Mouse (Mus musculus) cerebellum, adult 2 months (tissue): ENCODE data around the gene Stard13. TPM values are rescaled to one million over a fixed set of nuclear protein-coding genes. Genes with fewer than 3 reads are reported as not detected.

ENCODE experiments used
- DNase-seq, 2 experiments: peaks; one replicate each; pipeline ENCODE4 v3.0.0; 2021
- H3K27ac ChIP-seq: fragments of 200-500 bp; 2 replicates; pipeline ENCODE4 v1.5.1; 2012; ENCODE audit warnings: low read length, control low read depth, inconsistent platforms; ENCODE audit not compliant: insufficient read depth
- H3K27me3 ChIP-seq: fragments of 200-500 bp; 2 replicates; pipeline ENCODE4 v1.6.1; 2012; ENCODE audit warnings: inconsistent platforms, mild to moderate bottlenecking, low read length, moderate library complexity; ENCODE audit not compliant: control insufficient read depth, insufficient read depth
- H3K4me1 ChIP-seq: fragments of 200-500 bp; 2 replicates; pipeline ENCODE4 v1.6.1; 2011; ENCODE audit warnings: low read length; ENCODE audit not compliant: control insufficient read depth, insufficient read depth
- H3K4me3 ChIP-seq: fragments of 200-500 bp; replicated peaks from 2 replicates; pipeline ENCODE3; 2011; ENCODE audit warnings: mild to moderate bottlenecking, low read depth, low read length, control low read depth; ENCODE audit not compliant: insufficient read depth
- CTCF ChIP-seq: fragments of 200-500 bp; IDR thresholded peaks from 2 replicates; pipeline ENCODE4 v1.5.1; 2011; ENCODE audit warnings: low read depth, mild to moderate bottlenecking, control low read depth, low read length, moderate library complexity, borderline replicate concordance; ENCODE audit not compliant: insufficient read depth
- POLR2A ChIP-seq: fragments of 200-500 bp; IDR thresholded peaks from 2 replicates; pipeline ENCODE4 v1.6.1; 2011; ENCODE audit warnings: low read length, control low read depth, borderline replicate concordance; ENCODE audit not compliant: insufficient read depth
- WGBS: fragments of 180-500 bp; shearing (Covaris S2); methylation state at CpG from one replicate; pipeline ENCODE4 v1.1.7; 2018; 5-methylcytosine and 5-hydroxymethylcytosine counted together
- polyA plus RNA-seq: library from polyadenylated mRNA; depleted of rRNA; stranded (reverse); fragments of >200 nt; gene quantifications from 2 replicates; pipeline ENCODE4 v1.2.3, GENCODE M21; 2012

Stard13 gene
- polyA plus RNA-seq, 1 experiment: 9.8 TPM

DNA sequence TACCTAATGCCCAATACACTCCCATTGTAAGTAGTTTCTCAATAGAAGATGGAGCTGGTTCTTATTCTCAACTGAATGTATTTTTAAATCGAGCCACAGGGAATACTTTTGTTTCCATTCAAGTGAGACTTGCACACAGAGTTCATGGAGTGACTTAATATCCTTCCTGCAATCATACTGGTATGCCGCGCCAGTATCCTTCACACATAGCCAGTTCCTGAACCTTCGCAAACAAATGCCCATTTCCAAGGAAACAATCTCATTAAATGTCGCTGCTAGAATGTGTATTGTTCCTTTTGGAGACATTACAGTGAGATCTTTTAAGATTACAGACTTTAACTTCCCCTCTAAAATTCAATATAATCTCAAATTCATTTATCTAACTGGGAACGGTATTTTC lies 45.0 kb downstream of the Stard13 start:
- WGBS: 82% methylated on average over 6 of the region's 6 CpGs
- no peaks in the 10 kb centered on the region; the same call in 1 of the 2 replicates for H3K27me3 ChIP-seq
- no peak overlapping the region for H3K27ac ChIP-seq
- no peak overlapping the region for H3K4me3 ChIP-seq
- H3K4me1 ChIP-seq: no peaks in the 10 kb centered on the region
- DNase-seq: no peak
- no peak for TF ChIP-seq CTCF
- no peak for TF ChIP-seq POLR2A

- WGBS: 84% methylated on average over 11 of the region's 11 CpGs
- no peaks in the 10 kb centered on the region; the same call in 1 of the 2 replicates for H3K27me3 ChIP-seq
- H3K27ac ChIP-seq: no peak overlapping the region
- H3K4me3 ChIP-seq: no peak overlapping the region
- no peaks in the 10 kb centered on the region for H3K4me1 ChIP-seq
- TF ChIP-seq CTCF (no peak), POLR2A (no peak)
- DNase-seq: peak in 1 of 2 experiments; percentile 4
Observed at GRCm38 (mm10) chr5:151187336-151187735, 46.3 kb downstream of the Stard13 start.

DNA sequence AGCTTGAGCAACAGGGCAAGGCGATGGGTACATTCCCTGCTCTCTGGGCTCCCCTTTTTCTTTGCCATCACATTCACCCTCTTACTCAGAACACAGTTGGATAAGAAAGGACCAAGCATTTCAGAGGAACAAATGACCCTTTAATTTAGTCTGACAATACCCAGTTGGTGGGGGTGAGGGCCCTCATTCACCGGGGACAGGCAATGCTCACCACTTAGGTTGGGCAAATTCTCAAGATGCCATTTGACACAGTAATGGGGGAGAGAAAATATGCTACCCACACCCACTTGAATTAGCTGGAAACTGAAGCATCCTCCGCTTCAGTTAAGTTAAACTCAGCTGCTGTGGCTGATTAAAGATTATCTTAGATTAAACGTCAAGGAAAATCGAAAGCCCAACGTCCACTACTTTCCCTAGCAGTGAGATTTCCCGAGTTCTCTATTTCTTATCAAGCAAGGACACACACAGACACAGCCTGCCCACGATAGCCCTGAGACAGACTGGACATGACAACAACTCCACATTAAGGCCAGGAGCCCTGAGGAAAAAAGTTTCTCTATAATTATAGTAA lies 48.3 kb downstream of the Stard13 start:
- no peak overlapping the region for H3K27ac ChIP-seq
- DNase-seq: no peak
- TF ChIP-seq CTCF (no peak), POLR2A (no peak)
- H3K4me1 ChIP-seq: no peaks in the 10 kb centered on the region
- no peaks in the 10 kb centered on the region; the same call in 1 of the 2 replicates for H3K27me3 ChIP-seq
- no peak overlapping the region for H3K4me3 ChIP-seq
- 80% methylated on average over 8 of the region's 8 CpGs for WGBS

DNA sequence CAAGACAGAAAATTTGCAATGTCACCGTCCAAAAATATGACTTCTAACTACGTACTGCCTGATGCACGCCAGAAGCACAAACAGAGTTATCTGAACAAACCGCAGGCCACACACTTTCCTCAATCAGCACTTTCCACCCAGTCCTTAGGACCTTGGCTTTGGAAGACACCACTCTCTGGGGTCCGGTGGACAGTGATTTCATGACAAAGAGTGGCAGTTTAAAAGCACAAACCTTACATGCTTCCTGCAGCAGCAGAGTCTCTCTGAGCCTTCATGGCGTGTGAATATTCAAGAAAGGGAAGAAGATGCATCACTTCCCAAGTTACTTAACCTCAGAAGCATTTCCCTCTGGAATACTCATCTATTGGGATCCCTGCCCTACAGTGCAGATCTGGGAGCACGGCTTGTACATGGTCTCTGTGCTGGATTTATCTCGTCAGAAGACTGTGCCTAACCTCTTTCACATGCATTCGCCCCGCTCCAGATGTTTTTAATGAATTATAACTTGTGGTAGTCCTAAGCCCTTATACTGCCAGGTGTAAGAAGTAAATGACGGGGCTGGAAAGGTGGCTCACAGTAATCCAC lies 49.9 kb downstream of the Stard13 start:
- no peak for DNase-seq
- H3K4me3 ChIP-seq: no peak overlapping the region
- TF ChIP-seq POLR2A: no peak
- TF ChIP-seq CTCF: no peak
- no peaks in the 10 kb centered on the region for H3K27me3 ChIP-seq
- H3K4me1 ChIP-seq: no peaks in the 10 kb centered on the region
- 87% methylated on average over 11 of the region's 11 CpGs for WGBS
- H3K27ac ChIP-seq: no peak overlapping the region

GRCm38 (mm10) chr5:151181288-151181687 lies 52.3 kb downstream of the Stard13 start:
- no peak overlapping the region for H3K27ac ChIP-seq
- H3K4me1 ChIP-seq: no peaks in the 10 kb centered on the region
- DNase-seq: no peak
- H3K4me3 ChIP-seq: no peak overlapping the region
- H3K27me3 ChIP-seq: no peaks in the 10 kb centered on the region
- TF ChIP-seq CTCF (no peak), POLR2A (no peak)
- WGBS: 87% methylated on average over 8 of the region's 8 CpGs

GRCm38 (mm10) chr5:151180176-151180785 lies 53.4 kb downstream of the Stard13 start:
- 91% methylated on average over 9 of the region's 9 CpGs for WGBS
- no peak for TF ChIP-seq POLR2A
- TF ChIP-seq CTCF: no peak
- Histone ChIP-seq H3K4me1 (no peaks in the 10 kb centered on the region), H3K4me3 (no peak overlapping the region), H3K27ac (no peak overlapping the region), H3K27me3 (no peaks in the 10 kb centered on the region)
- DNase-seq: no peak

- H3K27ac ChIP-seq: no peak overlapping the region
- WGBS: 94% methylated on average over 3 of the region's 3 CpGs
- H3K4me1 ChIP-seq: no peaks in the 10 kb centered on the region
- no peaks in the 10 kb centered on the region for H3K27me3 ChIP-seq
- no peak for TF ChIP-seq CTCF
- no peak for TF ChIP-seq POLR2A
- no peak for DNase-seq
- H3K4me3 ChIP-seq: no peak overlapping the region
Observed at GRCm38 (mm10) chr5:151177171-151177570, 56.5 kb downstream of the Stard13 start.

DNA sequence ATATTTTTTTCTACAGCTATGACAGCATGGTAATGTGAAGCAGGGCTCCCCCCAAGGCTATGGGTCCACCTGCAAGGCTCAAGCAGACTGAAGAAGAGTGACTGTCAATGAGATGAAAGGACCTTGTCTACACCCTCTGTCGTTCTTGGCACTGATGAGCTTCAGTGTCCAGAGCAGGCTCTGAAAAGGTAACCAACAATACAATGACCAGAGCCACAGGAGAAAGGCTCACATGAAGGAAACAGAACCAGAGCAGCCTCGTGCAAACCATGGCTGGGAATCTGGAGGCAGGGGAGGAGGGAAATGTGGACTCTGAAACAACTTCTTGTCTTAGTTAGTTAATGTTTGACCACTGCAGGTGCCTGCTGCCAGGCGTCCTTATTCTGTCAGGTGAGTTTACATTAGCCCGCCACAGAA lies 57.7 kb downstream of the Stard13 start:
- H3K4me3 ChIP-seq: no peak overlapping the region
- 69% methylated on average over 4 of the region's 4 CpGs for WGBS
- no peak overlapping the region for H3K27ac ChIP-seq
- DNase-seq: no peak
- TF ChIP-seq POLR2A: no peak
- TF ChIP-seq CTCF: no peak
- no peaks in the 10 kb centered on the region for H3K27me3 ChIP-seq
- no peaks in the 10 kb centered on the region for H3K4me1 ChIP-seq
